Mouse (Mus musculus) G1E (cell line): ENCODE results near the gene Lmod3.

Experiments used
- CTCF ChIP-seq: IDR thresholded peaks from 2 replicates; pipeline ENCODE4 v1.5.1; 2012; ENCODE audit warnings: low read depth, low read length, inconsistent platforms, mixed read lengths
- TAL1 ChIP-seq: conservative IDR thresholded peaks from 2 replicates; pipeline ENCODE4 v1.6.1; 2012; ENCODE audit warnings: low read depth, low read length, inconsistent platforms, mixed read lengths

DNA sequence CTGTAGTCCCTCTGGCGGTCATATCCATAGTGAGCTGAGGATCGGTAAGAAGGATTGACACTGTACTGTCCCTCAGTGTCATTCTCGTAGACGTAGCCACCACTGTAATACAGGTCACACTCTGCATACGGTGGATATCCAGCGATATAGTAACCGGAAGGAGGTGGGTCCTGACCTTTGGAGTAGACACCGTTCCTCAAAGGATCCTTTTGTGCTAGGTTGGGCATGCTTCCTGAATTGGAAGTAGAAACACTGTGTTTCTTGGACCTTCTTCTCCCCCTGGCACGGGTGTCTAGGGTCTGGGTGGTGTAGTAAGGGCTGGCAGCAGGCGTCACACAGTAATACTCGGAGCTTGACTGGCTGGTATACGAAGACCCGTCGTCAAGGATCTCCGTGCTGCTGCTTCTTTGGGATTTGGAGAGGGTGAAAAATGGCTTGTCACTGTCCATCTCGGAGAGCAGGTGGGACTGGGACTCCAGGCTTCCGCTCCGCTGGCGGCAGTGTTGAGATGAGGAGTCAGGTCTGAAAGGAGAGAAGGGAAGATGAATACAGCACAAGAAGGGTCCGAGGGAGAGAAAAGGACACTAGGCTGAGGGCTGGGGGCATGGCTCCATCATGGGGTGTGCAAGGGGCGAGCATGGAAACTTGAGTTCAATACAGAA is 43.4 kb upstream of the Lmod3 start:
- TF ChIP-seq CTCF (no peak), TAL1 (no peak)
